Mouse (Mus musculus): ENCODE data around the gene C1qtnf12.

DNA sequence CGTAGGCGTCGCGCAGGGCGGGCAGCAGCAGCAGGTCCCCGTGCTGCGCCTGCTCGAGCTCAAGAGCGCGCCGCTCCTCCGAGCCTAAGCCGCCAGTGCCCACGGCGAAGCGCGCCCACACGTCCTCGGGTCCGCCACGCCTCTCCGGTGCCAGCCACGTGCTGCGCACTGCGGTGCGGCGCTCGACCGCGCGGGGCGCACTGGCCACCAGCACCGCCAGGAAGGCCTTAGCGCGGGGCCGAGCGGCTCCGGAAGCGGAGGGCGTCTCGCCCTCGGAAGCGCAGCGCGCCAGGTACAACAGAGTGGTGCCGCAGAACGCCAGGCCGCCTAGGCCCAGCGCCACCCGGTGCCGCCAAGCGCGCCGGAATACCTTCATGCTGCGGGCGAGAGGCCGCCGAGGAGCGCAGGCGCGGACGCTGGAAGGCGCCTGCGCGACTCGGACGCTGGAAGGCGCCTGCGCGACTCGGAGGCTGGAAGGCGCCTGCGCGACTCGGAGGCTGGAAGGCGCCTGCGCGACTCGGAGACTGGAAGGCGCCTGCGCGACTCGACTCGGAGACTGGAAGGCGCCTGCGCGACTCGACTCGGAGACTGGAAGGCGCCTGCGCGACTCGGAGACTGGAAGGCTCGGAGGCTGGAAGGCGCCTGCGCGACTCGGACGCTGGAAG, 30.3 kb downstream of the C1qtnf12 start, which contains the start of the genes B3galt6 and Sdf4:
- TF ChIP-seq CTCF (IDR thresholded peaks at IDR 0.05; ENCODE audit: control insufficient read depth, insufficient read depth, insufficient read length) (peak; percentile 95), MYOD1 (IDR thresholded peaks at IDR 0.05; ENCODE audit: control insufficient read depth, insufficient read length, low read depth) (no peak), MAX (IDR thresholded peaks at IDR 0.05) (peak; percentile 100), CEBPB (IDR thresholded peaks at IDR 0.05; ENCODE audit: low read depth) (no peak), MYOG (IDR thresholded peaks at IDR 0.05; ENCODE audit: control insufficient read depth, extremely low read depth, insufficient read length) (no peak), FOSL1 (IDR thresholded peaks at IDR 0.05; ENCODE audit: insufficient read depth, low read length, poor library complexity, severe bottlenecking) (no peak), USF1 (IDR thresholded peaks at IDR 0.05; ENCODE audit: low read depth) (peak; percentile 44)
